Mouse (Mus musculus) lung, embryonic 15.5 days (tissue): ENCODE data around the gene Trp53i11. TPM values are rescaled to one million over a fixed set of nuclear protein-coding genes. Genes with fewer than 3 reads are reported as not detected.

ENCODE experiments used
- ATAC-seq: fragments of 200-750 bp; cut with Nextera tagmentation; 2 replicates; pipeline ENCODE4 v1.8.0; 2017; ENCODE audit warnings: moderate number of reproducible peaks, borderline replicate concordance; ENCODE audit not compliant: low FRiP score, low TSS enrichment; ENCODE audit errors: extremely low read depth
- H3K27ac ChIP-seq: fragments of 300-500 bp; sonication (generic); 2 replicates; pipeline ENCODE4 v1.5.1; 2015; ENCODE audit warnings: moderate library complexity, mild to moderate bottlenecking, inconsistent platforms
- H3K27me3 ChIP-seq: fragments of 300-500 bp; sonication (generic); 2 replicates; pipeline ENCODE4 v1.6.1; 2015; ENCODE audit warnings: inconsistent platforms
- H3K36me3 ChIP-seq: fragments of 300-500 bp; sonication (generic); 2 replicates; pipeline ENCODE4 v1.6.1; 2015; ENCODE audit warnings: inconsistent platforms
- H3K4me1 ChIP-seq: fragments of 300-500 bp; sonication (generic); 2 replicates; pipeline ENCODE4 v1.6.1; 2015; ENCODE audit warnings: inconsistent platforms
- H3K4me2 ChIP-seq: fragments of 300-500 bp; sonication (generic); 2 replicates; pipeline ENCODE4 v1.6.1; 2015; ENCODE audit warnings: inconsistent platforms, mild to moderate bottlenecking, moderate library complexity
- H3K4me3 ChIP-seq: fragments of 300-500 bp; sonication (generic); 2 replicates; pipeline ENCODE4 v1.5.1; 2015; ENCODE audit warnings: mild to moderate bottlenecking, inconsistent platforms
- H3K9ac ChIP-seq: fragments of 300-500 bp; sonication (generic); 2 replicates; pipeline ENCODE4 v1.6.1; 2015; ENCODE audit warnings: inconsistent platforms
- H3K9me3 ChIP-seq: fragments of 300-500 bp; sonication (generic); 2 replicates; pipeline ENCODE4 v1.6.1; 2016; ENCODE audit warnings: inconsistent platforms
- WGBS: fragments of 180-500 bp; shearing (Covaris S2); methylation state at CpG from one replicate; pipeline ENCODE4 v1.1.7; 2015; 5-methylcytosine and 5-hydroxymethylcytosine counted together
- polyA plus RNA-seq: library from polyadenylated mRNA; unstranded; fragments of >200 nt; fragmentation: Nextera tagmentation; extraction: Ambion mirVana; gene quantifications from 2 replicates; pipeline ENCODE4 v1.2.1, GENCODE M21; 2015

Trp53i11 gene
- polyA plus RNA-seq, 1 experiment from 2014 or later = 29.7 TPM

DNA sequence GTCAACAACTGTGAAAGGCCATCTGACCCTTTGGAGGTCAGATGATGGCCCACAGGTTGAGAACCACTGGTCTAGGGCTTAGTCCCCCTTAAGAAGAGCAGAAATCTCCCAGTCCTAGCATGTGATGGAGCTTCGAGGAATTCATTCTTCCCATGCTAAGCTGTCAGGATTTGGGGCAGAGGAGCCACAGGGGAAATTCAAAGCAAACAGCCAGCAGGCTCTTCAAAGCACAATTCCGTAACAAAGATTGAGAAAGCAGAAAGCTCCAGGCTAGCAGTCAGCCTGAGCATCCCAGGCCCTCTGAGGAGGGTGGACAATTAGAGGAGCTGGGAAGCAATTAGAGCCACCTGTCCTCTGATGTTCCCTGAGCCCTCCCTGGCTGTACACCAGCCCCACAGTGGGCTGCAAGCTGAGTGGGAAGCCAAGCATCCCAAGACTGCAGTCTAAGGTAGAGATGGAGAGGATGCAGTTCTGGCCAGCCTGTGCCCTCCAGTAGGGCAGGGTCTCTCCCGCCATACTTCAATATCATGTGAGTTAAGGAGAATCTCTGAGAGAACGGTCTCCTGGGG is 26.8 kb upstream of the Trp53i11 start:
- Histone ChIP-seq H3K4me3 (no peak overlapping the region), H3K9ac (no peak overlapping the region), H3K9me3 (no peaks in the 10 kb centered on the region), H3K27me3 (no peaks in the 10 kb centered on the region), H3K36me3 (no peaks in the 10 kb centered on the region), H3K4me2 (no peak overlapping the region), H3K27ac (no peak overlapping the region), H3K4me1 (peaks cover 16% of the 10 kb centered on the region)
- 77% methylated on average over 4 of the region's 4 CpGs for WGBS
- no peak for ATAC-seq

- Histone ChIP-seq H3K9me3 (no peaks in the 10 kb centered on the region), H3K4me2 (no peak overlapping the region), H3K27me3 (no peaks in the 10 kb centered on the region), H3K9ac (no peak overlapping the region), H3K27ac (no peak overlapping the region), H3K36me3 (no peaks in the 10 kb centered on the region), H3K4me3 (no peak overlapping the region), H3K4me1 (peaks cover 16% of the 10 kb centered on the region)
- WGBS = 71% methylated on average over 7 of the region's 7 CpGs
- ATAC-seq = no peak
These were observed 25.3 kb upstream of the Trp53i11 start for GRCm38 (mm10) chr2:93161914-93162664.

GRCm38 (mm10) chr2:93162791-93163190 is 24.6 kb upstream of the Trp53i11 start:
- no peak overlapping the region for H3K4me3 ChIP-seq
- no peaks in the 10 kb centered on the region for H3K36me3 ChIP-seq
- peaks cover 16% of the 10 kb centered on the region for H3K4me1 ChIP-seq
- H3K4me2 ChIP-seq = no peak overlapping the region
- H3K27ac ChIP-seq = no peak overlapping the region
- WGBS = 48% methylated on average over 4 of the region's 4 CpGs
- no peaks in the 10 kb centered on the region for H3K27me3 ChIP-seq
- no peak overlapping the region for H3K9ac ChIP-seq
- no peaks in the 10 kb centered on the region for H3K9me3 ChIP-seq
- ATAC-seq = no peak

GRCm38 (mm10) chr2:93163317-93163716 is 24.0 kb upstream of the Trp53i11 start:
- peaks cover 16% of the 10 kb centered on the region for H3K4me1 ChIP-seq
- no peak overlapping the region for H3K4me2 ChIP-seq
- H3K4me3 ChIP-seq = no peak overlapping the region
- H3K36me3 ChIP-seq = no peaks in the 10 kb centered on the region
- no peaks in the 10 kb centered on the region for H3K27me3 ChIP-seq
- no peak overlapping the region for H3K9ac ChIP-seq
- WGBS = 12% methylated on average over 2 of the region's 2 CpGs
- H3K9me3 ChIP-seq = no peaks in the 10 kb centered on the region
- no peak overlapping the region for H3K27ac ChIP-seq
- ATAC-seq = no peak

DNA sequence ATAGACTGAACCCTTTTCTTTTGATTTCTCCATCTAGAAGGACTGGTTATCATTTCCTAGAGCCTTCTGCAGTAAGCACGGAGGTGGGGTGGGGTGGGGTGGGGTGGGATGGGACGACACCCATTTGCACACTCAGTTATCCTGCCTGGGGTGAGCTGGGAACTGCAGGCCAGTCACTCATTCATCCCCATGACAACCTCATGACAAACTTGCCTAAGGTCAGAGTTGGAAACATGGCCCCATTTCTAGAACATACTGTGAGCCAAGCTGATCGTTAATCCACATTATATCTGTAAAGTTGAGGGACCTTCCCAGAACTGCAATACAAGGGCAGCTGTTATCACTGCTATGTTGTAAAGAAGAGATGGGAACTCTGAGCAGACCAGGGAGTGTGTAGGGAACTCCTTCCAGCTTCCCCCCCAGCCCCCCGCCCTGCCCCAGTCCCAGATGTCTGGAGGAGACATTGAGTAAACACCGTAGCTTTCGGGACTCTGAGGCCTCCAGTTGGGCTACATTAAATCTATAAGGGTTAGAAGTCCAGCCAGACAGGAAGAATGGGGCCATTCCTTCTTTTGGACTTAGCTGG is 23.5 kb upstream of the Trp53i11 start:
- H3K4me1 ChIP-seq = peaks cover 16% of the 10 kb centered on the region
- no peak for ATAC-seq
- H3K27me3 ChIP-seq = no peaks in the 10 kb centered on the region
- H3K9me3 ChIP-seq = no peaks in the 10 kb centered on the region
- H3K36me3 ChIP-seq = no peaks in the 10 kb centered on the region
- H3K27ac ChIP-seq = no peak overlapping the region
- no peak overlapping the region for H3K4me2 ChIP-seq
- H3K9ac ChIP-seq = no peak overlapping the region
- WGBS = 45% methylated on average over 6 of the region's 6 CpGs
- H3K4me3 ChIP-seq = no peak overlapping the region

- no peaks in the 10 kb centered on the region for H3K27me3 ChIP-seq
- peaks cover 24% of the 10 kb centered on the region for H3K4me1 ChIP-seq
- H3K9ac ChIP-seq = no peak overlapping the region
- no peaks in the 10 kb centered on the region for H3K36me3 ChIP-seq
- 70% methylated on average over 6 of the region's 6 CpGs for WGBS
- H3K9me3 ChIP-seq = no peaks in the 10 kb centered on the region
- H3K27ac ChIP-seq = no peak overlapping the region
- no peak for ATAC-seq
- H3K4me3 ChIP-seq = no peak overlapping the region
- H3K4me2 ChIP-seq = no peak overlapping the region
These were observed 21.1 kb upstream of the Trp53i11 start for GRCm38 (mm10) chr2:93166295-93166694.

GRCm38 (mm10) chr2:93166734-93167406 is 20.5 kb upstream of the Trp53i11 start:
- no peak overlapping the region for H3K9ac ChIP-seq
- no peaks in the 10 kb centered on the region for H3K27me3 ChIP-seq
- no peaks in the 10 kb centered on the region for H3K36me3 ChIP-seq
- no peak overlapping the region for H3K4me2 ChIP-seq
- WGBS = 65% methylated on average over 14 of the region's 14 CpGs
- no peak overlapping the region for H3K4me3 ChIP-seq
- ATAC-seq = no peak
- H3K27ac ChIP-seq = no peak overlapping the region
- peaks cover 24% of the 10 kb centered on the region for H3K4me1 ChIP-seq
- no peaks in the 10 kb centered on the region for H3K9me3 ChIP-seq

- H3K9ac ChIP-seq = no peak overlapping the region
- no peak overlapping the region for H3K27ac ChIP-seq
- H3K36me3 ChIP-seq = no peaks in the 10 kb centered on the region
- WGBS = 57% methylated on average over 19 of the region's 19 CpGs
- H3K4me3 ChIP-seq = no peak overlapping the region
- no peak for ATAC-seq
- no peak overlapping the region for H3K4me2 ChIP-seq
- peaks cover 23% of the 10 kb centered on the region for H3K4me1 ChIP-seq
- H3K27me3 ChIP-seq = no peaks in the 10 kb centered on the region
- no peaks in the 10 kb centered on the region for H3K9me3 ChIP-seq
These were observed 17.0 kb upstream of the Trp53i11 start for GRCm38 (mm10) chr2:93170156-93170844.

DNA sequence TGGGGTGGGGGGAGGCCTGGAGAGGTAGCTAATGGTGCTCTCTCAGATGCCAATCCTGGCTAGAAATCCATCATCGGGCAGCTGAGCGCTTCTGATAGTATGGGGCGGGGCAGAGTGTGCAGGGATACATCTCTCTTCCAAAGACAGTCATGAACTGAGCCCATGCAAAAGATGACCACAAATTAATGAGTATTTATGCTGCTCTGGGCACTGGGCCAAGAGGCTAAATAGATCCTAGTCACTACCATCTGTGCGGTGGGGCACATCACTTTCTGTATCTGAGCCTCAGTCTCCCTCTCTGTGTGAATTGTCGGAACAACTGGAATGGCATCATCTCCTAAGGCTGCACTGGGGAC is 16.5 kb upstream of the Trp53i11 start:
- Histone ChIP-seq H3K27me3 (no peaks in the 10 kb centered on the region), H3K4me1 (peaks cover 28% of the 10 kb centered on the region), H3K27ac (no peak overlapping the region), H3K9ac (no peak overlapping the region), H3K4me3 (no peak overlapping the region), H3K4me2 (no peak overlapping the region), H3K9me3 (no peaks in the 10 kb centered on the region), H3K36me3 (no peaks in the 10 kb centered on the region)
- no peak for ATAC-seq
- 50% methylated on average over 5 of the region's 5 CpGs for WGBS

DNA sequence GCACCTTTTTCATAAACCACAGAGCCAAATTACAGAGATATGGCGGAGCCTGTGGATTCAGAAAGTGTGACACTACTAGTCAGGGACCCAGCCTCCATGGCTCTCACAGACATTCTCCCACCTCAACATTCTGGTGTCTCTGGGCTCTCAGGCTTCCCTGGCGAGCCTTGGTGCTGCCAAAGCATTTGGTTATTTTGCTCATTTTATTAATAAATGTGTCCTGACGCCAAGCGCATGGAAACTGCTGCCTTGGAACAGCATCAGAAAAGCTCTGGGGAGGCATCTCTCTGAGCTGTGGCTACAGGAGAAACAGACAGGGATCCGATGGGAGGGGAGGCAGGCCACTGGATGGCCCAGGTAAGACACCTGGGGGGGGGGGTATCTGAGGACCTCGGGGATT is 15.4 kb upstream of the Trp53i11 start:
- Histone ChIP-seq H3K27ac (no peak overlapping the region), H3K4me2 (no peak overlapping the region), H3K4me3 (no peak overlapping the region), H3K36me3 (no peaks in the 10 kb centered on the region), H3K9me3 (no peaks in the 10 kb centered on the region), H3K4me1 (peaks cover 38% of the 10 kb centered on the region), H3K27me3 (no peaks in the 10 kb centered on the region), H3K9ac (no peak overlapping the region)
- 62% methylated on average over 6 of the region's 6 CpGs for WGBS
- ATAC-seq = no peak

GRCm38 (mm10) chr2:93172460-93172859 is 14.9 kb upstream of the Trp53i11 start:
- no peaks in the 10 kb centered on the region for H3K27me3 ChIP-seq
- WGBS = 50% methylated on average over 5 of the region's 5 CpGs

More at GRCm38 (mm10) chr2:93172460-93172859, 14.9 kb upstream of the Trp53i11 start:
- H3K4me3 ChIP-seq = no peak overlapping the region
- no peak overlapping the region for H3K4me2 ChIP-seq
- H3K27ac ChIP-seq = no peak overlapping the region
- no peak for ATAC-seq
- no peaks in the 10 kb centered on the region for H3K9me3 ChIP-seq
- H3K4me1 ChIP-seq = peaks cover 43% of the 10 kb centered on the region
- H3K9ac ChIP-seq = no peak overlapping the region
- no peaks in the 10 kb centered on the region for H3K36me3 ChIP-seq
